Mouse (Mus musculus): Measurements from ENCODE around the gene Fabp6. TPM values are rescaled to one million over a fixed set of nuclear protein-coding genes. Genes with fewer than 3 reads are reported as not detected.

Gene Fabp6
- polyA plus RNA-seq, 1 experiment from 2014 or later: not detected

GRCm38 (mm10) chr11:43586324-43587090 is 14.8 kb downstream of the Fabp6 start, which contains the start of gene 4933415A04Rik:
4933415A04Rik (plus strand) TSS chr11:43587040.
- WGBS: 76% methylated on average over 7 of the region's 7 CpGs
- Histone ChIP-seq H3K4me1 (0 out of 2 replicates have a peak, but pooled peaks cover 5% of the 10 kb centered on the region), H3K36me3 (peaks cover 18% of the 10 kb centered on the region; the same call in 1 of the 2 replicates), H3K9me3 (replicated peaks) (no peaks in the 10 kb centered on the region), H3K27me3 (replicated peaks) (no peaks in the 10 kb centered on the region), H3K9ac (replicated peaks) (no peak within 1 kb of the TSS), H3K4me2 (no peak within 1 kb of the TSS), H3K4me3 (replicated peaks) (no peak within 1 kb of the TSS), H3K27ac (replicated peaks) (no peak within 1 kb of the TSS)
- ATAC-seq (ENCODE audit: low FRiP score): no peak

- no peak for ATAC-seq (ENCODE audit: low FRiP score)
- 90% methylated on average over 22 of the region's 22 CpGs for WGBS
- H3K36me3 ChIP-seq: peaks cover 18% of the 10 kb centered on the region; the same call in 1 of the 2 replicates
Measured at GRCm38 (mm10) chr11:43585211-43586005, 15.9 kb downstream of the Fabp6 start.

GRCm38 (mm10) chr11:43577713-43578478 is 23.4 kb downstream of the Fabp6 start:
- Histone ChIP-seq H3K9ac (replicated peaks) (no peak overlapping the region), H3K4me3 (replicated peaks) (no peak overlapping the region), H3K27ac (replicated peaks) (no peak overlapping the region), H3K36me3 (0 out of 2 replicates have a peak, but pooled peaks cover 5% of the 10 kb centered on the region), H3K4me1 (peaks cover 10% of the 10 kb centered on the region), H3K4me2 (no peak overlapping the region), H3K9me3 (replicated peaks) (no peaks in the 10 kb centered on the region), H3K27me3 (replicated peaks) (no peaks in the 10 kb centered on the region)
- ATAC-seq (ENCODE audit: low FRiP score): no peak
- 67% methylated on average over 11 of the region's 11 CpGs for WGBS

More at GRCm38 (mm10) chr11:43585211-43586005, 15.9 kb downstream of the Fabp6 start:
- Histone ChIP-seq H3K9me3 (replicated peaks) (no peaks in the 10 kb centered on the region), H3K27ac (replicated peaks) (no peak overlapping the region), H3K4me2 (no peak overlapping the region), H3K4me3 (replicated peaks) (no peak overlapping the region), H3K9ac (replicated peaks) (no peak overlapping the region), H3K27me3 (replicated peaks) (no peaks in the 10 kb centered on the region), H3K4me1 (0 out of 2 replicates have a peak, but pooled peaks cover 5% of the 10 kb centered on the region)

- H3K9ac ChIP-seq (replicated peaks): no peak overlapping the region
- no peaks in the 10 kb centered on the region for H3K27me3 ChIP-seq (replicated peaks)
- peak overlapping the region; percentile 42 for H3K27ac ChIP-seq (replicated peaks)
- peaks cover 10% of the 10 kb centered on the region for H3K4me1 ChIP-seq
- H3K9me3 ChIP-seq (replicated peaks): no peaks in the 10 kb centered on the region
- ATAC-seq (ENCODE audit: low FRiP score): peak; percentile 73
- H3K4me3 ChIP-seq (replicated peaks): no peak overlapping the region
- WGBS: 14% methylated on average over 9 of the region's 9 CpGs
- H3K36me3 ChIP-seq: 0 out of 2 replicates have a peak, but pooled peaks cover 5% of the 10 kb centered on the region
- peak overlapping the region; percentile 0; the same call in 1 of the 2 replicates for H3K4me2 ChIP-seq
Measured at GRCm38 (mm10) chr11:43575376-43576151, 25.8 kb downstream of the Fabp6 start.

- no peak for ATAC-seq (ENCODE audit: low FRiP score)
- H3K9ac ChIP-seq (replicated peaks): no peak overlapping the region
- no peaks in the 10 kb centered on the region for H3K9me3 ChIP-seq (replicated peaks)
- no peak overlapping the region for H3K4me3 ChIP-seq (replicated peaks)
- H3K4me2 ChIP-seq: peak overlapping the region; percentile 0; the same call in 1 of the 2 replicates
- no peaks in the 10 kb centered on the region for H3K27me3 ChIP-seq (replicated peaks)
- H3K36me3 ChIP-seq: 0 out of 2 replicates have a peak, but pooled peaks cover 1% of the 10 kb centered on the region
- 26% methylated on average over 3 of the region's 3 CpGs for WGBS
- H3K27ac ChIP-seq (replicated peaks): peak overlapping the region; percentile 42; the same call in 1 of the 2 replicates
- peaks cover 10% of the 10 kb centered on the region for H3K4me1 ChIP-seq
Measured at GRCm38 (mm10) chr11:43575061-43575375, 26.3 kb downstream of the Fabp6 start.

- H3K4me1 ChIP-seq: peaks cover 12% of the 10 kb centered on the region
- no peaks in the 10 kb centered on the region for H3K27me3 ChIP-seq (replicated peaks)
- H3K4me2 ChIP-seq: no peak overlapping the region
- no peak overlapping the region for H3K4me3 ChIP-seq (replicated peaks)
- H3K9me3 ChIP-seq (replicated peaks): no peaks in the 10 kb centered on the region
- H3K36me3 ChIP-seq: no peaks in the 10 kb centered on the region
- WGBS: 67% methylated on average over 11 of the region's 11 CpGs
- H3K9ac ChIP-seq (replicated peaks): no peak overlapping the region
- peak overlapping the region; percentile 39; the same call in 1 of the 2 replicates for H3K27ac ChIP-seq (replicated peaks)
- no peak for ATAC-seq (ENCODE audit: low FRiP score)
Measured at GRCm38 (mm10) chr11:43569595-43569994, 31.7 kb downstream of the Fabp6 start.

- no peak for ATAC-seq (ENCODE audit: low FRiP score)
- Histone ChIP-seq H3K36me3 (no peaks in the 10 kb centered on the region), H3K4me2 (no peak overlapping the region), H3K9ac (replicated peaks) (no peak overlapping the region), H3K27ac (replicated peaks) (peak overlapping the region; percentile 23; the same call in 1 of the 2 replicates), H3K9me3 (replicated peaks) (no peaks in the 10 kb centered on the region), H3K4me3 (replicated peaks) (no peak overlapping the region), H3K4me1 (peaks cover 12% of the 10 kb centered on the region), H3K27me3 (replicated peaks) (no peaks in the 10 kb centered on the region)
- WGBS: 82% methylated on average over 5 of the region's 5 CpGs
Measured at GRCm38 (mm10) chr11:43569188-43569587, 32.2 kb downstream of the Fabp6 start.

- Histone ChIP-seq H3K4me3 (replicated peaks) (no peak overlapping the region), H3K9ac (replicated peaks) (no peak overlapping the region), H3K4me1 (peaks cover 16% of the 10 kb centered on the region), H3K27ac (replicated peaks) (no peak overlapping the region), H3K27me3 (replicated peaks) (no peaks in the 10 kb centered on the region), H3K36me3 (no peaks in the 10 kb centered on the region), H3K9me3 (replicated peaks) (no peaks in the 10 kb centered on the region), H3K4me2 (no peak overlapping the region)
- no peak for ATAC-seq (ENCODE audit: low FRiP score)
- 72% methylated on average over 5 of the region's 5 CpGs for WGBS
Measured at GRCm38 (mm10) chr11:43568263-43568662, 33.1 kb downstream of the Fabp6 start.

GRCm38 (mm10) chr11:43566696-43567095 is 34.6 kb downstream of the Fabp6 start:
- Histone ChIP-seq H3K36me3 (no peaks in the 10 kb centered on the region), H3K4me1 (peaks cover 16% of the 10 kb centered on the region), H3K9me3 (replicated peaks) (no peaks in the 10 kb centered on the region), H3K27me3 (replicated peaks) (no peaks in the 10 kb centered on the region), H3K27ac (replicated peaks) (peak overlapping the region; percentile 23; the same call in 1 of the 2 replicates), H3K4me3 (replicated peaks) (no peak overlapping the region), H3K9ac (replicated peaks) (no peak overlapping the region), H3K4me2 (no peak overlapping the region)
- WGBS: 79% methylated on average over 5 of the region's 5 CpGs
- ATAC-seq (ENCODE audit: low FRiP score): no peak

GRCm38 (mm10) chr11:43565852-43566251 is 35.5 kb downstream of the Fabp6 start:
- peak overlapping the region; percentile 17; the same call in 1 of the 2 replicates for H3K4me2 ChIP-seq
- H3K9me3 ChIP-seq (replicated peaks): no peaks in the 10 kb centered on the region
- no peaks in the 10 kb centered on the region for H3K27me3 ChIP-seq (replicated peaks)
- 22% methylated on average over 8 of the region's 8 CpGs for WGBS
- peaks cover 16% of the 10 kb centered on the region for H3K4me1 ChIP-seq
- no peak for ATAC-seq (ENCODE audit: low FRiP score)
- H3K36me3 ChIP-seq: no peaks in the 10 kb centered on the region
- no peak overlapping the region for H3K4me3 ChIP-seq (replicated peaks)
- no peak overlapping the region for H3K9ac ChIP-seq (replicated peaks)
- no peak overlapping the region for H3K27ac ChIP-seq (replicated peaks)
